Mouse (Mus musculus) limb, embryonic 12.5 days (tissue): ENCODE data around the gene Fam118b. TPM values are rescaled to one million over a fixed set of nuclear protein-coding genes. Genes with fewer than 3 reads are reported as not detected.

Source experiments
- ATAC-seq: fragments of 200-750 bp; cut with Nextera tagmentation; 2 replicates; pipeline ENCODE4 v1.8.0; 2017; ENCODE audit warnings: low read depth, moderate TSS enrichment; ENCODE audit not compliant: insufficient number of reproducible peaks, insufficient read depth, low FRiP score, low TSS enrichment
- H3K27ac ChIP-seq: fragments of 300-500 bp; sonication (generic); 2 replicates; pipeline ENCODE4 v1.5.1; 2016; ENCODE audit warnings: mild to moderate bottlenecking, moderate library complexity
- H3K27me3 ChIP-seq: fragments of 300-500 bp; sonication (generic); 2 replicates; pipeline ENCODE4 v1.6.1; 2016; ENCODE audit warnings: mild to moderate bottlenecking, moderate library complexity
- H3K36me3 ChIP-seq: fragments of 300-500 bp; sonication (generic); 2 replicates; pipeline ENCODE4 v1.6.1; 2016; ENCODE audit warnings: mild to moderate bottlenecking, moderate library complexity
- H3K4me1 ChIP-seq: fragments of 300-500 bp; sonication (generic); replicated peaks from 2 replicates; pipeline ENCODE4 v1.6.1; 2016
- H3K4me2 ChIP-seq: fragments of 300-500 bp; sonication (generic); 2 replicates; pipeline ENCODE4 v1.6.1; 2016; ENCODE audit warnings: mild to moderate bottlenecking, moderate library complexity
- H3K4me3 ChIP-seq: fragments of 300-500 bp; sonication (generic); replicated peaks from 2 replicates; pipeline ENCODE4 v1.5.1; 2016; ENCODE audit warnings: mild to moderate bottlenecking
- H3K9ac ChIP-seq: fragments of 300-500 bp; sonication (generic); replicated peaks from 2 replicates; pipeline ENCODE4 v1.6.1; 2016; ENCODE audit warnings: mild to moderate bottlenecking, moderate library complexity
- H3K9me3 ChIP-seq: fragments of 300-500 bp; sonication (generic); 2 replicates; pipeline ENCODE4 v1.6.1; 2016; ENCODE audit warnings: mild to moderate bottlenecking, moderate library complexity
- WGBS: fragments of 180-500 bp; shearing (Covaris S2); methylation state at CpG from one replicate; pipeline ENCODE4 v1.1.7; 2016; 5-methylcytosine and 5-hydroxymethylcytosine counted together
- polyA plus RNA-seq: library from polyadenylated mRNA; unstranded; fragments of >200 nt; fragmentation: Nextera tagmentation; extraction: Ambion mirVana; gene quantifications from 2 replicates; pipeline ENCODE4 v1.2.1, GENCODE M21; 2016

Gene Fam118b
- polyA plus RNA-seq, 1 experiment from 2014 or later: 52.7 TPM

- Histone ChIP-seq H3K4me3 (no peak overlapping the region), H3K4me1 (peaks cover 11% of the 10 kb centered on the region), H3K27ac (no peak overlapping the region), H3K36me3 (no peaks in the 10 kb centered on the region), H3K9me3 (no peaks in the 10 kb centered on the region), H3K9ac (no peak overlapping the region), H3K4me2 (no peak overlapping the region), H3K27me3 (no peaks in the 10 kb centered on the region)
- WGBS: 90% methylated on average over 2 of the region's 2 CpGs
- no peak for ATAC-seq
Observed at GRCm38 (mm10) chr9:35263431-35263830, 4.2 kb downstream of the Fam118b start.

- H3K27ac ChIP-seq: no peak overlapping the region
- no peak for ATAC-seq
Observed at GRCm38 (mm10) chr9:35262418-35262817, 5.2 kb downstream of the Fam118b start.

GRCm38 (mm10) chr9:35257365-35257764 is 10.2 kb downstream of the Fam118b start:
- Histone ChIP-seq H3K9ac (no peak overlapping the region), H3K27me3 (no peaks in the 10 kb centered on the region), H3K36me3 (no peaks in the 10 kb centered on the region; the same call in 1 of the 2 replicates), H3K4me2 (no peak overlapping the region), H3K27ac (no peak overlapping the region), H3K4me3 (no peak overlapping the region), H3K4me1 (no peaks in the 10 kb centered on the region), H3K9me3 (no peaks in the 10 kb centered on the region)
- ATAC-seq: no peak
- 93% methylated on average over 7 of the region's 7 CpGs for WGBS

More at GRCm38 (mm10) chr9:35262418-35262817, 5.2 kb downstream of the Fam118b start:
- Histone ChIP-seq H3K9me3 (no peaks in the 10 kb centered on the region), H3K27me3 (no peaks in the 10 kb centered on the region), H3K4me2 (no peak overlapping the region), H3K4me3 (no peak overlapping the region), H3K9ac (no peak overlapping the region), H3K4me1 (peaks cover 8% of the 10 kb centered on the region; the same call in 1 of the 2 replicates), H3K36me3 (no peaks in the 10 kb centered on the region; the same call in 1 of the 2 replicates)
- WGBS: 90% methylated on average over 4 of the region's 4 CpGs

GRCm38 (mm10) chr9:35249476-35249875 is 18.1 kb downstream of the Fam118b start:
- H3K27me3 ChIP-seq: no peaks in the 10 kb centered on the region
- H3K27ac ChIP-seq: peak overlapping the region; percentile 56
- no peak for ATAC-seq

GRCm38 (mm10) chr9:35247405-35247804 is 20.2 kb downstream of the Fam118b start:
- Histone ChIP-seq H3K9me3 (no peaks in the 10 kb centered on the region), H3K27ac (no peak overlapping the region), H3K4me1 (peaks cover 12% of the 10 kb centered on the region), H3K4me2 (no peak overlapping the region), H3K9ac (no peak overlapping the region), H3K4me3 (no peak overlapping the region), H3K36me3 (no peaks in the 10 kb centered on the region), H3K27me3 (no peaks in the 10 kb centered on the region)
- 90% methylated on average over 2 of the region's 2 CpGs for WGBS
- no peak for ATAC-seq

More at GRCm38 (mm10) chr9:35249476-35249875, 18.1 kb downstream of the Fam118b start:
- Histone ChIP-seq H3K4me2 (no peak overlapping the region), H3K4me1 (peaks cover 12% of the 10 kb centered on the region), H3K9me3 (no peaks in the 10 kb centered on the region), H3K9ac (no peak overlapping the region), H3K4me3 (no peak overlapping the region), H3K36me3 (no peaks in the 10 kb centered on the region)

GRCm38 (mm10) chr9:35239734-35240133 is 27.9 kb downstream of the Fam118b start:
- WGBS: 55% methylated on average over 1 of the region's 1 CpGs
- H3K4me2 ChIP-seq: no peak overlapping the region
- ATAC-seq: no peak

GRCm38 (mm10) chr9:35238915-35239571 is 28.6 kb downstream of the Fam118b start:
- ATAC-seq: no peak
- WGBS: 75% methylated on average over 6 of the region's 6 CpGs

More at GRCm38 (mm10) chr9:35239734-35240133, 27.9 kb downstream of the Fam118b start:
- Histone ChIP-seq H3K4me1 (no peaks in the 10 kb centered on the region), H3K27me3 (no peaks in the 10 kb centered on the region), H3K9me3 (no peaks in the 10 kb centered on the region), H3K27ac (no peak overlapping the region), H3K4me3 (no peak overlapping the region), H3K36me3 (peaks cover 10% of the 10 kb centered on the region), H3K9ac (no peak overlapping the region)

GRCm38 (mm10) chr9:35238371-35238770 is 29.2 kb downstream of the Fam118b start:
- no peaks in the 10 kb centered on the region for H3K9me3 ChIP-seq
- no peak overlapping the region for H3K4me2 ChIP-seq
- no peaks in the 10 kb centered on the region for H3K27me3 ChIP-seq
- no peak overlapping the region for H3K4me3 ChIP-seq
- H3K4me1 ChIP-seq: no peaks in the 10 kb centered on the region
- peaks cover 24% of the 10 kb centered on the region for H3K36me3 ChIP-seq
- no peak overlapping the region for H3K9ac ChIP-seq
- H3K27ac ChIP-seq: no peak overlapping the region
- ATAC-seq: no peak
- WGBS: 91% methylated on average over 1 of the region's 1 CpGs

More at GRCm38 (mm10) chr9:35238915-35239571, 28.6 kb downstream of the Fam118b start:
- Histone ChIP-seq H3K9me3 (no peaks in the 10 kb centered on the region), H3K36me3 (peaks cover 17% of the 10 kb centered on the region), H3K4me1 (no peaks in the 10 kb centered on the region), H3K27me3 (no peaks in the 10 kb centered on the region), H3K27ac (no peak overlapping the region), H3K4me3 (no peak overlapping the region), H3K9ac (no peak overlapping the region), H3K4me2 (no peak overlapping the region)

GRCm38 (mm10) chr9:35235996-35236395 is 31.6 kb downstream of the Fam118b start:
- no peak for ATAC-seq
- Histone ChIP-seq H3K4me2 (no peak overlapping the region), H3K4me1 (no peaks in the 10 kb centered on the region), H3K9me3 (no peaks in the 10 kb centered on the region), H3K4me3 (no peak overlapping the region), H3K9ac (no peak overlapping the region), H3K27ac (no peak overlapping the region), H3K36me3 (peaks cover 41% of the 10 kb centered on the region), H3K27me3 (no peaks in the 10 kb centered on the region)
- 70% methylated on average over 3 of the region's 3 CpGs for WGBS

- WGBS: 87% methylated on average over 3 of the region's 3 CpGs
- Histone ChIP-seq H3K4me2 (no peak overlapping the region), H3K27me3 (no peaks in the 10 kb centered on the region), H3K4me1 (no peaks in the 10 kb centered on the region), H3K9ac (no peak overlapping the region), H3K9me3 (no peaks in the 10 kb centered on the region), H3K4me3 (no peak overlapping the region), H3K36me3 (peaks cover 50% of the 10 kb centered on the region), H3K27ac (no peak overlapping the region)
- ATAC-seq: no peak
Observed at GRCm38 (mm10) chr9:35228671-35229070, 38.9 kb downstream of the Fam118b start.

- no peak overlapping the region for H3K27ac ChIP-seq
- no peak for ATAC-seq
- no peak overlapping the region for H3K9ac ChIP-seq
- no peaks in the 10 kb centered on the region for H3K27me3 ChIP-seq
- H3K4me1 ChIP-seq: no peaks in the 10 kb centered on the region
- 95% methylated on average over 3 of the region's 3 CpGs for WGBS
- no peak overlapping the region for H3K4me2 ChIP-seq
- H3K4me3 ChIP-seq: no peak overlapping the region
- peaks cover 77% of the 10 kb centered on the region for H3K36me3 ChIP-seq
- H3K9me3 ChIP-seq: no peaks in the 10 kb centered on the region
Observed at GRCm38 (mm10) chr9:35223466-35223865, 44.1 kb downstream of the Fam118b start.

- Histone ChIP-seq H3K4me1 (no peaks in the 10 kb centered on the region), H3K9me3 (no peaks in the 10 kb centered on the region), H3K4me2 (no peak overlapping the region), H3K9ac (no peak overlapping the region), H3K27ac (no peak overlapping the region), H3K36me3 (peaks cover 95% of the 10 kb centered on the region), H3K4me3 (no peak overlapping the region), H3K27me3 (no peaks in the 10 kb centered on the region)
- 78% methylated on average over 1 of the region's 1 CpGs for WGBS
- no peak for ATAC-seq
Observed at GRCm38 (mm10) chr9:35217963-35218362, 49.6 kb downstream of the Fam118b start.
